Mouse (Mus musculus): ENCODE measurements around the gene Blzf1. TPM values are rescaled to one million over a fixed set of nuclear protein-coding genes. Genes with fewer than 3 reads are reported as not detected.

The Blzf1 gene
- total RNA-seq (2021): 10 to 100 TPM; 22.7 to 23.8 TPM
- long read RNA-seq, experiment 1, transcript Blzf1-203 (7 exons, 2,430 nt): major isoform, 6 of 8 reads
- long read RNA-seq, experiment 1, partial matches to known transcripts: 2 of 8 reads
- long read RNA-seq, experiment 1, other reads (novel, unspliced or antisense): 0 of 8 reads
- long read RNA-seq, experiment 2, transcript Blzf1-203 (7 exons, 2,430 nt): major isoform, 20 of 24 reads
- long read RNA-seq, experiment 2, partial matches to known transcripts: 4 of 24 reads
- long read RNA-seq, experiment 2, other reads (novel, unspliced or antisense): 0 of 24 reads

- intact Hi-C loops (cut with DNase I; ENCODE audit: low total_unique reads): no loop called here
- peak; percentile 98 for DNase-seq
Observed at GRCm38 (mm10) chr1:164307124-164307751, at the start of gene Blzf1. TSS of gene Blzf1 (minus strand) at chr1:164307489.

GRCm38 (mm10) chr1:164353443-164353842 lies 46.2 kb upstream of the Blzf1 start:
- intact Hi-C loops (cut with DNase I; ENCODE audit: low total_unique reads): no loop called here

GRCm38 (mm10) chr1:164342161-164342560 lies 34.9 kb upstream of the Blzf1 start:
- intact Hi-C loops (cut with DNase I; ENCODE audit: low total_unique reads): no loop called here
- no peak for DNase-seq

More at GRCm38 (mm10) chr1:164353443-164353842, 46.2 kb upstream of the Blzf1 start:
- no peak for DNase-seq

GRCm38 (mm10) chr1:164335846-164336245 lies 28.6 kb upstream of the Blzf1 start:
- DNase-seq: no peak
- intact Hi-C loops (cut with DNase I; ENCODE audit: low total_unique reads): no loop called here

- intact Hi-C loops (cut with DNase I; ENCODE audit: low total_unique reads): no loop called here
- DNase-seq: no peak
Observed at GRCm38 (mm10) chr1:164335435-164335834, 28.1 kb upstream of the Blzf1 start.

GRCm38 (mm10) chr1:164332559-164332958 lies 25.3 kb upstream of the Blzf1 start:
- DNase-seq: no peak
- intact Hi-C loops (cut with DNase I; ENCODE audit: low total_unique reads): no loop called here

- intact Hi-C loops (cut with DNase I; ENCODE audit: low total_unique reads): no loop called here
- no peak for DNase-seq
Observed at GRCm38 (mm10) chr1:164327764-164328163, 20.5 kb upstream of the Blzf1 start.

- intact Hi-C loops (cut with DNase I; ENCODE audit: low total_unique reads): no loop called here
- no peak for DNase-seq
Observed at GRCm38 (mm10) chr1:164326600-164327155, 19.4 kb upstream of the Blzf1 start.

GRCm38 (mm10) chr1:164324878-164325277 lies 17.6 kb upstream of the Blzf1 start:
- intact Hi-C loops (cut with DNase I; ENCODE audit: low total_unique reads): no loop called here

GRCm38 (mm10) chr1:164324221-164324620 lies 16.9 kb upstream of the Blzf1 start:
- intact Hi-C loops (cut with DNase I; ENCODE audit: low total_unique reads): no loop called here

More at GRCm38 (mm10) chr1:164324878-164325277, 17.6 kb upstream of the Blzf1 start:
- no peak for DNase-seq

GRCm38 (mm10) chr1:164322987-164323650 lies 15.8 kb upstream of the Blzf1 start:
- intact Hi-C loops (cut with DNase I; ENCODE audit: low total_unique reads): no loop called here

More at GRCm38 (mm10) chr1:164324221-164324620, 16.9 kb upstream of the Blzf1 start:
- no peak for DNase-seq

GRCm38 (mm10) chr1:164321408-164321807 lies 14.1 kb upstream of the Blzf1 start:
- no peak for DNase-seq
- intact Hi-C loops (cut with DNase I; ENCODE audit: low total_unique reads): no loop called here

More at GRCm38 (mm10) chr1:164322987-164323650, 15.8 kb upstream of the Blzf1 start:
- no peak for DNase-seq

GRCm38 (mm10) chr1:164320731-164321130 lies 13.4 kb upstream of the Blzf1 start:
- intact Hi-C loops (cut with DNase I; ENCODE audit: low total_unique reads): no loop called here
- no peak for DNase-seq

GRCm38 (mm10) chr1:164319542-164320140 lies 12.4 kb upstream of the Blzf1 start:
- intact Hi-C loops (cut with DNase I; ENCODE audit: low total_unique reads): loop anchor here (5.0 to 10.0 kb wide), 3 partner anchors 585 to 803 kb away; no protein-coding TSS in a partner anchor
- DNase-seq: no peak

GRCm38 (mm10) chr1:164318474-164318873 lies 11.2 kb upstream of the Blzf1 start:
- intact Hi-C loops (cut with DNase I; ENCODE audit: low total_unique reads): loop anchor here (5.0 to 10.0 kb wide), 3 partner anchors 586 to 804 kb away; no protein-coding TSS in a partner anchor
- DNase-seq: no peak

- intact Hi-C loops (cut with DNase I; ENCODE audit: low total_unique reads): loop anchor here (5.0 to 10.0 kb wide), 3 partner anchors 588 to 805 kb away; no protein-coding TSS in a partner anchor
- DNase-seq: no peak
Observed at GRCm38 (mm10) chr1:164317261-164317660, 10.0 kb upstream of the Blzf1 start.

- intact Hi-C loops (cut with DNase I; ENCODE audit: low total_unique reads): loop anchor here (5.0 to 10.0 kb wide), 3 partner anchors 588 to 806 kb away; no protein-coding TSS in a partner anchor
- DNase-seq: peak; percentile 60
Observed at GRCm38 (mm10) chr1:164316697-164317096, 9.4 kb upstream of the Blzf1 start.

- peak; percentile 18 for DNase-seq
- intact Hi-C loops (cut with DNase I; ENCODE audit: low total_unique reads): loop anchor here (5.0 to 10.0 kb wide), 3 partner anchors 590 to 807 kb away; no protein-coding TSS in a partner anchor
Observed at GRCm38 (mm10) chr1:164315266-164315665, 8.0 kb upstream of the Blzf1 start.

GRCm38 (mm10) chr1:164314085-164314484 lies 6.8 kb upstream of the Blzf1 start:
- no peak for DNase-seq
- intact Hi-C loops (cut with DNase I; ENCODE audit: low total_unique reads): loop anchor here (10.0 kb wide), 1 partner anchor 591 kb away; no protein-coding TSS in a partner anchor

Measured in gastrocnemius, postnatal 14 days (tissue).